Mouse (Mus musculus): ENCODE data around the gene Gm10842. TPM values are rescaled to one million over a fixed set of nuclear protein-coding genes. Genes with fewer than 3 reads are reported as not detected.

Gene Gm10842
- total RNA-seq, 2 experiments from 2014 or later = not detected

Other genes with a start within 250 kb of the Gm10842 start
- gene Efcab3, start 83.3 kb upstream of the Gm10842 start, total RNA-seq (2021) = under 1 TPM; 0.57 to 0.89 TPM
- gene Mettl2, start 20.5 kb upstream of the Gm10842 start, total RNA-seq (2021) = 10 to 100 TPM; 16.8 to 17.7 TPM
- 10 to 100 TPM; 44.4 to 54.1 TPM for gene Tlk2, start 31.9 kb downstream of the Gm10842 start, total RNA-seq (2021)
- 1 to 10 TPM; 3.7 to 5.0 TPM for gene Mrc2, start 145.8 kb downstream of the Gm10842 start, total RNA-seq (2021)